Mouse (Mus musculus): Measurements from ENCODE around the gene Cyb561d2. TPM values are rescaled to one million over a fixed set of nuclear protein-coding genes. Genes with fewer than 3 reads are reported as not detected.

The Cyb561d2 gene
- polyA plus RNA-seq (2015; fragmentation: Nextera tagmentation; extraction: Ambion mirVana): 31.2 and 35.8 TPM in 2 replicates

GRCm38 (mm10) chr9:107541474-107542351, at the start of gene Cyb561d2, which contains the start of gene Nprl2:
Cyb561d2 (minus strand) TSS chr9:107542193.
Nprl2 (plus strand) TSS chr9:107542226.
- Histone ChIP-seq H3K9me3 (no peaks in the 10 kb centered on the region), H3K9ac (peak within 1 kb of the TSS; percentile 61), H3K4me3 (replicated peaks) (peak within 1 kb of the TSS; percentile 59), H3K27me3 (replicated peaks) (no peaks in the 10 kb centered on the region), H3K27ac (peak within 1 kb of the TSS; percentile 48; the same call in 1 of the 2 replicates), H3K4me1 (replicated peaks) (peaks cover 29% of the 10 kb centered on the region), H3K4me2 (replicated peaks) (peak within 1 kb of the TSS; percentile 83), H3K36me3 (peaks cover 18% of the 10 kb centered on the region; the same call in 1 of the 2 replicates)
- peak; percentile 93 for ATAC-seq
- under 1% methylated on average over 46 of the region's 46 CpGs for WGBS

- ATAC-seq: no peak
- 83% methylated on average over 6 of the region's 6 CpGs for WGBS
- H3K4me3 ChIP-seq (replicated peaks): peak overlapping the region; percentile 2; the same call in 1 of the 2 replicates
- no peak overlapping the region for H3K9ac ChIP-seq
- no peaks in the 10 kb centered on the region for H3K27me3 ChIP-seq (replicated peaks)
- peak overlapping the region; percentile 72 for H3K27ac ChIP-seq
- H3K4me2 ChIP-seq (replicated peaks): peak overlapping the region; percentile 73
- peaks cover 41% of the 10 kb centered on the region for H3K36me3 ChIP-seq
- H3K9me3 ChIP-seq: no peaks in the 10 kb centered on the region
- peaks cover 28% of the 10 kb centered on the region for H3K4me1 ChIP-seq (replicated peaks)
Measured at GRCm38 (mm10) chr9:107590773-107591060, 48.7 kb upstream of the Cyb561d2 start.

DNA sequence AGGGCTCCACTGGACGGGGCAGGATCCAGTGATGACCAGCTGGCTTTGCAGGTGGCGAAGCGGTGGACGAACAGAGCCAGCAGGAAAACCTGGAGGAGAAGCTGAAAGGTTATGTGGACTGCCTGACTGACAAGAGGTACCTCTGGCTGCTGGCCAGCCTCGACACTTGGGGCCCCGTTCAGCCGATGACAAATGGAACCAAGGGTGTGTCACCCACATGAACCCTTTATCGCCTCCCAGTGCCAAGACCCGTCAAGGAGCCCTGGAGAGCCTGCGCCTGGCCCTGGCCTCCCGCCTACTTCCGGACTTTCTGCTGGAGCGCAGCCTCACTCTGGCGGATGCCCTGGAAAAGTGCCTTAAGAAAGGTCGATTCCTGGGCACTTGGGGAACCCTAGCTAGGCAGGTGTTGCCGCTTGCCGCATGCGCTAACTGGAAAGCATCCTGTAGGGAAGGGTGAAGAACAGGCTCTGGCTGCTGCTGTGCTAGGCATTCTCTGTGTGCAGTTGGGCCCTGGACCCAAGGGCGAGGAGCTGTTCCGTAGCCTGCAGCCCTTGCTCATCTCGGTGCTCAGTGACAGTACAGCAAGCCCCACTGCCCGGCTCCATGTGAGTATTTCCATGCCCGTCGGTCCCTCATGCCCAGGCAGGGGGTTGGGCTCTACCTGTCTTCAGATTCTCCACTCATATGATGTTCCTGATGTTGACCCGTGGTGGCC, 48.2 kb upstream of the Cyb561d2 start:
- ATAC-seq: peak; percentile 6; the same call in 1 of the 2 replicates
- peak overlapping the region; percentile 17; the same call in 1 of the 2 replicates for H3K9ac ChIP-seq

GRCm38 (mm10) chr9:107587833-107588639, 46.0 kb upstream of the Cyb561d2 start:
- peak overlapping the region; percentile 73 for H3K4me2 ChIP-seq (replicated peaks)

More for the DNA sequence above, 48.2 kb upstream of the Cyb561d2 start:
- Histone ChIP-seq H3K4me2 (replicated peaks) (peak overlapping the region; percentile 73), H3K4me3 (replicated peaks) (peak overlapping the region; percentile 2; the same call in 1 of the 2 replicates), H3K36me3 (peaks cover 41% of the 10 kb centered on the region), H3K4me1 (replicated peaks) (peaks cover 28% of the 10 kb centered on the region), H3K27ac (peak overlapping the region; percentile 72), H3K27me3 (replicated peaks) (no peaks in the 10 kb centered on the region), H3K9me3 (no peaks in the 10 kb centered on the region)
- WGBS: 78% methylated on average over 25 of the region's 25 CpGs

DNA sequence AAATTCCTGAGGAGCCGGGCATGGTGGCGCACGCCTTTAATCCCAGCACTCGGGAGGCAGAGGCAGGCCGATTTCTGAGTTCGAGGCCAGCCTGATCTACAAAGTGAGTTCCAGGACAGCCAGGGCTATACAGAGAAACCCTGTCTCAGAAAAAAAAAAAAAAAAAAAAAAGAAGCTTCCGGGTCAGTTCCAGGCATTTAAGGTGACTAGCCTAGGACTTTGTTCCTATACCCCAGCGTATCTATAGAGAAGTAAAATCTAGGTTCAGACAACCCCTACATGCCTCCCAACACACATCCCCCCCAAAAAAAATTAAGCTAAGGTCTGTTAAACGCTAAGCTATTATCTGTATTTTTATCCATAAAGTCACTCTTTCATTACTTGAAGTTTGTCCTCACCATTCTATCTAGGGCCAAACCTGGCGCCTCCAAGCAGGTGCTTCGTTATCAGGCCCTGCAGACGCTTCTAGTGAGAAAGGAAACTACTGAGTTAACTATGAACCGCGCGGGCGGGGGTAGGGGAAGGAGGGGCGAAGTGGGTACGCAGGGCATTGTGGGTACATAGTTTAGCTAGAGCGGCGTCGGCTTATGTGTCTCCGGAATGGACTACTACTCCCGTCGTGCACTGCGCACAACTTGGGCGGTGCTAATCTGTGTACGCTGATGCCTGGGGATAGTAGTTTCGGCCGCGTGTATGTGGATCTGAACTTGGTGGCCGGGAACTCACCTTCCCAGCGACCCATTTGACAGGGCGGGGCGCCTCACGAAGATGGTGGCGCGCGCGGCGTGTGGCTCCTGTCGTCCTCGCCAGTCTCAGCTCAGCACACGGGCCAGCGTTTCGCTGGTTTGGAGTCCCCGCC, 45.2 kb upstream of the Cyb561d2 start, which contains the start of gene Ifrd2:
TSS of gene Ifrd2 (plus strand) at position 669 of the 859 bp plus-strand sequence.
- Histone ChIP-seq H3K4me2 (replicated peaks) (peak within 1 kb of the TSS; percentile 73), H3K9ac (peak within 1 kb of the TSS; percentile 63), H3K4me1 (replicated peaks) (peaks cover 31% of the 10 kb centered on the region), H3K9me3 (no peaks in the 10 kb centered on the region), H3K27ac (peak within 1 kb of the TSS; percentile 79), H3K36me3 (peaks cover 32% of the 10 kb centered on the region), H3K27me3 (replicated peaks) (no peaks in the 10 kb centered on the region), H3K4me3 (replicated peaks) (peak within 1 kb of the TSS; percentile 74)
- 12% methylated on average over 46 of the region's 46 CpGs for WGBS
- ATAC-seq: peak; percentile 97

More at GRCm38 (mm10) chr9:107587833-107588639, 46.0 kb upstream of the Cyb561d2 start:
- peak overlapping the region; percentile 63 for H3K9ac ChIP-seq
- no peaks in the 10 kb centered on the region for H3K9me3 ChIP-seq
- peaks cover 37% of the 10 kb centered on the region for H3K36me3 ChIP-seq
- H3K4me3 ChIP-seq (replicated peaks): peak overlapping the region; percentile 74
- no peak for ATAC-seq
- WGBS: 2% methylated on average over 33 of the region's 33 CpGs
- peak overlapping the region; percentile 49; the same call in 1 of the 2 replicates for H3K27ac ChIP-seq
- H3K27me3 ChIP-seq (replicated peaks): no peaks in the 10 kb centered on the region
- peaks cover 28% of the 10 kb centered on the region for H3K4me1 ChIP-seq (replicated peaks)

DNA sequence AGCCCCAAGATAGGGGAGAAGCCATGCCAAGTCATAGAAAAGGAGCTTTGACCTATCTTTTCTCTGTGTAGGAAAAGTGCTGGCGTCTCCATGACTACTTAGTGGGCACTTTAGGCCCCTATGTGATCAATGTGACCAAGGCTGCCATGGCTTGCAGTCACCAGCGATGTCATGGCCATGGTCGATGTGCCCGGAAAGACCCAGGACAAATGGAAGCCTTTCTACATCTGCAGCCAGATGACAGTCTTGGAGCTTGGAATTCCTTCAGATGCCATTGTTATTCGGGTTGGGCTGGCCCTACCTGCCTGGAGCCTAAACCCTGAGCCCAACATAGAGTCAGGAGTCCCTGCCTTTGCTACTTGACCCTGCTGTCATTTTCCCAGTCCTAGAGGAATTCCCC, 44.5 kb upstream of the Cyb561d2 start:
- Histone ChIP-seq H3K27me3 (replicated peaks) (no peaks in the 10 kb centered on the region), H3K4me3 (replicated peaks) (no peak overlapping the region), H3K9ac (no peak overlapping the region), H3K4me2 (replicated peaks) (no peak overlapping the region; the same call in 1 of the 2 replicates), H3K36me3 (peaks cover 26% of the 10 kb centered on the region), H3K9me3 (no peaks in the 10 kb centered on the region), H3K27ac (peak overlapping the region; percentile 79), H3K4me1 (replicated peaks) (peaks cover 38% of the 10 kb centered on the region)
- ATAC-seq: no peak
- WGBS: 89% methylated on average over 5 of the region's 5 CpGs

DNA sequence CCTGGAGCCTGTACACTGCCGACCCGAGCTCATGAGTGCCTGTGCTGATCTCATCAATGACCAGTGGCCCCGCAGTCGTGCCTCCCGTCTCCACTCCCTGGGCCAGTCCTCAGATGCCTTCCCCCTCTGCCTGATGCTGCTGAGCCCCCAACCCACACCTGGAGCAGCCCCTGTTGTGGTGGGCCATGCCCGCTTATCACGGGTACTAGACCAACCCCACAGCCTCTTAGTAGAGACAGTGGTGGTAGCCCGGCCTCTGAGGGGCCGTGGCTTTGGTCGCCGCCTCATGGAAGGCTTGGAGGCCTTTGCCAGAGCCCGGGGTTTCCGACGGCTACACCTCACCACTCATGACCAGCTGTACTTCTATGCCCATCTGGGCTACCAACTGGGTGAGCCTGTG, 41.2 kb upstream of the Cyb561d2 start:
- H3K4me1 ChIP-seq (replicated peaks): peaks cover 22% of the 10 kb centered on the region
- H3K9me3 ChIP-seq: no peaks in the 10 kb centered on the region
- H3K27me3 ChIP-seq (replicated peaks): no peaks in the 10 kb centered on the region
- no peak overlapping the region for H3K4me2 ChIP-seq (replicated peaks)
- ATAC-seq: no peak
- no peak overlapping the region for H3K27ac ChIP-seq
- WGBS: 92% methylated on average over 14 of the region's 14 CpGs
- no peak overlapping the region for H3K4me3 ChIP-seq (replicated peaks)
- peaks cover 9% of the 10 kb centered on the region for H3K36me3 ChIP-seq
- H3K9ac ChIP-seq: no peak overlapping the region

- no peak for ATAC-seq
- Histone ChIP-seq H3K4me2 (replicated peaks) (no peak overlapping the region), H3K9ac (peak overlapping the region; percentile 6; the same call in 1 of the 2 replicates), H3K9me3 (no peaks in the 10 kb centered on the region), H3K4me3 (replicated peaks) (no peak overlapping the region), H3K4me1 (replicated peaks) (peaks cover 21% of the 10 kb centered on the region), H3K27ac (no peak overlapping the region), H3K27me3 (replicated peaks) (no peaks in the 10 kb centered on the region), H3K36me3 (peaks cover 9% of the 10 kb centered on the region)
- WGBS: 86% methylated on average over 7 of the region's 7 CpGs
Measured at GRCm38 (mm10) chr9:107582509-107583062, 40.6 kb upstream of the Cyb561d2 start.

DNA sequence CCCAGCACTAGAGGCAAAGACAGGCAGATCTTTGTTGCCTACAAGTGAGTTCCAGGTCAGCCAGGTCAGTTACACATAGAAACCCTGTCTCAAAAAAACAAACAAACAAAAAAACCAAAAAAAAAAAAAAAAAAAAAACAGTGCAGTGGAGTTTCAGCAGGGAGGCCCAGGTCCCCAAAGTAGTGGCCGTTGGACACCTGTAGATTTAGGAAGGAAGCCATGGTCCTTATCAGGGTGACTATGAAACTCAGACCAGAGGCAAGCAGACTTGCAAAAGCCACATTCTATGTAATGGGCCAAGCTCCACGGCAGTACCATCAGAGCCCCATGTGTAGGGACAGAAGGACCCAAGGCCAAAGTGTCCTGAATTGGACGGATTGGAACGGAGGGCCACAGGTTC, 39.6 kb upstream of the Cyb561d2 start:
- Histone ChIP-seq H3K36me3 (peaks cover 9% of the 10 kb centered on the region), H3K4me1 (replicated peaks) (peaks cover 29% of the 10 kb centered on the region), H3K4me2 (replicated peaks) (peak overlapping the region; percentile 86), H3K9ac (peak overlapping the region; percentile 71), H3K4me3 (replicated peaks) (peak overlapping the region; percentile 57), H3K27me3 (replicated peaks) (no peaks in the 10 kb centered on the region), H3K27ac (peak overlapping the region; percentile 90; the same call in 1 of the 2 replicates), H3K9me3 (no peaks in the 10 kb centered on the region)
- ATAC-seq: no peak
- WGBS: 70% methylated on average over 4 of the region's 4 CpGs

- H3K9ac ChIP-seq: peak within 1 kb of the TSS; percentile 71
- H3K27ac ChIP-seq: peak within 1 kb of the TSS; percentile 90
- H3K36me3 ChIP-seq: peaks cover 9% of the 10 kb centered on the region
- H3K27me3 ChIP-seq (replicated peaks): no peaks in the 10 kb centered on the region
- peak within 1 kb of the TSS; percentile 57 for H3K4me3 ChIP-seq (replicated peaks)
- ATAC-seq: peak; percentile 81
- H3K4me1 ChIP-seq (replicated peaks): peaks cover 36% of the 10 kb centered on the region
- no peaks in the 10 kb centered on the region for H3K9me3 ChIP-seq
- WGBS: under 1% methylated on average over 32 of the region's 32 CpGs
- H3K4me2 ChIP-seq (replicated peaks): peak within 1 kb of the TSS; percentile 86
Measured at GRCm38 (mm10) chr9:107580501-107581317, 38.7 kb upstream of the Cyb561d2 start, which contains the start of gene Hyal3. Hyal3 (plus strand) TSS chr9:107580818.
